Mouse (Mus musculus) frontal cortex, postnatal 36 days (tissue): Measurements from ENCODE around the gene Kcnk5.

Experiments
- DNase-seq, 2 experiments: peaks; one replicate each; pipeline ENCODE4 v3.0.0; 2022; ENCODE audit warnings: low spot score in 2 of 2

Kcnk5 gene

GRCm38 (mm10) chr14:20168054-20168453, 13.6 kb downstream of the Kcnk5 start:
- no peak for DNase-seq

GRCm38 (mm10) chr14:20165413-20165812, 16.2 kb downstream of the Kcnk5 start:
- no peak for DNase-seq

- DNase-seq, result no peak
Observed at GRCm38 (mm10) chr14:20164438-20164837, 17.2 kb downstream of the Kcnk5 start.

GRCm38 (mm10) chr14:20162686-20163085, 18.9 kb downstream of the Kcnk5 start:
- DNase-seq, result no peak

- DNase-seq, result no peak
Observed at GRCm38 (mm10) chr14:20158727-20159681, 22.6 kb downstream of the Kcnk5 start.

GRCm38 (mm10) chr14:20157595-20157994, 24.0 kb downstream of the Kcnk5 start:
- DNase-seq, result no peak

GRCm38 (mm10) chr14:20155718-20156117, 25.9 kb downstream of the Kcnk5 start:
- DNase-seq, result no peak

- DNase-seq, result no peak
Observed at GRCm38 (mm10) chr14:20154937-20155336, 26.7 kb downstream of the Kcnk5 start.

GRCm38 (mm10) chr14:20154245-20154644, 27.4 kb downstream of the Kcnk5 start:
- no peak for DNase-seq

- DNase-seq, result no peak
Observed at GRCm38 (mm10) chr14:20149127-20150080, 32.2 kb downstream of the Kcnk5 start.

- no peak for DNase-seq
Observed at GRCm38 (mm10) chr14:20148514-20148913, 33.1 kb downstream of the Kcnk5 start.

GRCm38 (mm10) chr14:20147854-20148253, 33.8 kb downstream of the Kcnk5 start:
- no peak for DNase-seq

- DNase-seq, result peak in 1 of 2 experiments; percentile 8
Observed at GRCm38 (mm10) chr14:20144093-20144492, 37.5 kb downstream of the Kcnk5 start.

GRCm38 (mm10) chr14:20138484-20139355, 42.9 kb downstream of the Kcnk5 start, which contains the start of gene Saysd1:
Gene Saysd1, minus strand, starts transcription at chr14:20138534.
- DNase-seq, result no peak

- DNase-seq, result no peak
Observed at GRCm38 (mm10) chr14:20134965-20135671, 46.5 kb downstream of the Kcnk5 start.

GRCm38 (mm10) chr14:20128162-20128561, 53.4 kb downstream of the Kcnk5 start:
- no peak for DNase-seq

GRCm38 (mm10) chr14:20127406-20128087, 54.1 kb downstream of the Kcnk5 start:
- no peak for DNase-seq

GRCm38 (mm10) chr14:20120868-20121267, 60.7 kb downstream of the Kcnk5 start:
- DNase-seq, result no peak

GRCm38 (mm10) chr14:20120012-20120411, 61.6 kb downstream of the Kcnk5 start:
- DNase-seq, result no peak

- DNase-seq, result no peak
Observed at GRCm38 (mm10) chr14:20116149-20116605, 65.4 kb downstream of the Kcnk5 start.
